Mouse (Mus musculus) forebrain, embryonic 13.5 days (tissue): ENCODE measurements at regions not wholly inside any gene's neighbourhood (a gene's known extent, or its start where the extent isn't known, plus 50 kb on each side); places are given as distances from the start of the nearest gene placed in this dataset.
A peak's percentile ranks its signal among the peaks of the same experiment; 100 is the strongest.
"Not testable (repeated sequence)": the region's sequence is repeated elsewhere in the genome, so short reads cannot be mapped to it uniquely, and the experiment has no call there.

Experiments used
- ATAC-seq: fragments of 200-750 bp; cut with Nextera tagmentation; 2 replicates; pipeline ENCODE4 v1.8.0; 2017
- H3K27ac ChIP-seq: fragments of 300-500 bp; sonication (generic); 2 replicates; pipeline ENCODE4 v1.5.1; 2015; ENCODE audit warnings: inconsistent platforms, mild to moderate bottlenecking, moderate library complexity
- H3K27me3 ChIP-seq: fragments of 300-500 bp; sonication (generic); 2 replicates; pipeline ENCODE4 v1.6.1; 2015; ENCODE audit warnings: mild to moderate bottlenecking, inconsistent platforms
- H3K36me3 ChIP-seq: fragments of 300-500 bp; sonication (generic); 2 replicates; pipeline ENCODE4 v1.6.1; 2015; ENCODE audit warnings: mild to moderate bottlenecking, inconsistent platforms; ENCODE audit not compliant: poor library complexity, severe bottlenecking
- H3K4me1 ChIP-seq: fragments of 300-500 bp; sonication (generic); 2 replicates; pipeline ENCODE4 v1.6.1; 2015; ENCODE audit warnings: inconsistent platforms
- H3K4me2 ChIP-seq: fragments of 300-500 bp; sonication (generic); 2 replicates; pipeline ENCODE4 v1.6.1; 2015; ENCODE audit warnings: inconsistent platforms, mild to moderate bottlenecking, moderate library complexity
- H3K4me3 ChIP-seq: fragments of 300-500 bp; sonication (generic); 2 replicates; pipeline ENCODE4 v1.5.1; 2015; ENCODE audit warnings: mild to moderate bottlenecking, inconsistent platforms
- H3K9ac ChIP-seq: fragments of 300-500 bp; sonication (generic); 2 replicates; pipeline ENCODE4 v1.6.1; 2015; ENCODE audit warnings: mild to moderate bottlenecking, inconsistent platforms
- H3K9me3 ChIP-seq: fragments of 300-500 bp; sonication (generic); replicated peaks from 2 replicates; pipeline ENCODE4 v1.6.1; 2016; ENCODE audit warnings: inconsistent platforms
- WGBS: fragments of 180-500 bp; shearing (Covaris S2); methylation state at CpG from one replicate; pipeline ENCODE4 v1.1.7; 2015; 5-methylcytosine and 5-hydroxymethylcytosine counted together

- no peak overlapping the region for H3K9ac ChIP-seq
- H3K27ac ChIP-seq = no peak overlapping the region
- H3K36me3 ChIP-seq = no peaks in the 10 kb centered on the region
- H3K27me3 ChIP-seq = peaks cover 12% of the 10 kb centered on the region; the same call in 1 of the 2 replicates
- no peak for ATAC-seq
- H3K4me3 ChIP-seq = no peak overlapping the region
- H3K4me1 ChIP-seq = no peaks in the 10 kb centered on the region
- H3K9me3 ChIP-seq = no peaks in the 10 kb centered on the region
- WGBS = 73% methylated on average over 2 of the region's 2 CpGs
- no peak overlapping the region for H3K4me2 ChIP-seq
These were observed 88.3 kb upstream of the Tmem28 start for GRCm38 (mm10) chrX:99732526-99732925.

GRCm38 (mm10) chrX:99725101-99725500, 95.7 kb upstream of the Tmem28 start:
- Histone ChIP-seq H3K27me3 (peaks cover 7% of the 10 kb centered on the region; the same call in 1 of the 2 replicates), H3K9me3 (no peaks in the 10 kb centered on the region), H3K27ac (no peak overlapping the region), H3K4me1 (no peaks in the 10 kb centered on the region), H3K36me3 (no peaks in the 10 kb centered on the region), H3K4me2 (no peak overlapping the region), H3K9ac (no peak overlapping the region), H3K4me3 (no peak overlapping the region)
- ATAC-seq = no peak
- 6% methylated on average over 1 of the region's 1 CpGs for WGBS

- H3K4me1 ChIP-seq = no peaks in the 10 kb centered on the region
- no peak for ATAC-seq
- H3K4me3 ChIP-seq = no peak overlapping the region
- no peak overlapping the region for H3K9ac ChIP-seq
- WGBS = 76% methylated on average over 4 of the region's 4 CpGs
- H3K36me3 ChIP-seq = no peaks in the 10 kb centered on the region
- H3K27me3 ChIP-seq = peaks cover 4% of the 10 kb centered on the region; the same call in 1 of the 2 replicates
- H3K4me2 ChIP-seq = no peak overlapping the region
- H3K9me3 ChIP-seq = no peaks in the 10 kb centered on the region
- H3K27ac ChIP-seq = no peak overlapping the region
These were observed 125.5 kb upstream of the Tmem28 start for GRCm38 (mm10) chrX:99695366-99695765.

GRCm38 (mm10) chrX:99690971-99691370, 129.8 kb upstream of the Tmem28 start:
- Histone ChIP-seq H3K4me2 (no peak overlapping the region), H3K4me3 (no peak overlapping the region), H3K4me1 (no peaks in the 10 kb centered on the region), H3K36me3 (no peaks in the 10 kb centered on the region), H3K9ac (no peak overlapping the region), H3K27me3 (peaks cover 8% of the 10 kb centered on the region; the same call in 1 of the 2 replicates), H3K27ac (no peak overlapping the region), H3K9me3 (no peaks in the 10 kb centered on the region)
- 63% methylated on average over 4 of the region's 4 CpGs for WGBS
- ATAC-seq = no peak

- no peaks in the 10 kb centered on the region for H3K9me3 ChIP-seq
- ATAC-seq = no peak
- no peak overlapping the region for H3K27ac ChIP-seq
- WGBS = 81% methylated on average over 4 of the region's 4 CpGs
- no peaks in the 10 kb centered on the region for H3K36me3 ChIP-seq
- no peak overlapping the region for H3K4me3 ChIP-seq
- H3K4me2 ChIP-seq = no peak overlapping the region
- H3K4me1 ChIP-seq = no peaks in the 10 kb centered on the region
- no peak overlapping the region for H3K9ac ChIP-seq
- H3K27me3 ChIP-seq = peaks cover 8% of the 10 kb centered on the region; the same call in 1 of the 2 replicates
These were observed 131.1 kb upstream of the Tmem28 start for GRCm38 (mm10) chrX:99689761-99690160.

GRCm38 (mm10) chrX:99682491-99682890, 138.3 kb upstream of the Tmem28 start:
- H3K36me3 ChIP-seq, H3K4me2 ChIP-seq, H3K27me3 ChIP-seq, H3K9ac ChIP-seq, H3K9me3 ChIP-seq, H3K4me3 ChIP-seq, H3K27ac ChIP-seq, ATAC-seq, H3K4me1 ChIP-seq: not testable (repeated sequence)

GRCm38 (mm10) chrX:99667596-99667995, 153.2 kb upstream of the Tmem28 start:
- no peaks in the 10 kb centered on the region for H3K4me1 ChIP-seq
- H3K4me3 ChIP-seq = no peak overlapping the region
- H3K27me3 ChIP-seq = peaks cover 16% of the 10 kb centered on the region
- H3K36me3 ChIP-seq = no peaks in the 10 kb centered on the region
- no peaks in the 10 kb centered on the region for H3K9me3 ChIP-seq
- H3K27ac ChIP-seq = no peak overlapping the region
- H3K4me2 ChIP-seq = no peak overlapping the region
- WGBS = 74% methylated on average over 2 of the region's 2 CpGs
- no peak for ATAC-seq
- no peak overlapping the region for H3K9ac ChIP-seq

GRCm38 (mm10) chrX:99662566-99662965, 158.3 kb upstream of the Tmem28 start:
- Histone ChIP-seq H3K9me3 (no peaks in the 10 kb centered on the region), H3K4me3 (no peak overlapping the region), H3K9ac (no peak overlapping the region), H3K27ac (no peak overlapping the region), H3K4me2 (no peak overlapping the region), H3K4me1 (no peaks in the 10 kb centered on the region), H3K27me3 (peaks cover 34% of the 10 kb centered on the region), H3K36me3 (no peaks in the 10 kb centered on the region)
- ATAC-seq = no peak
- 79% methylated on average over 3 of the region's 3 CpGs for WGBS

GRCm38 (mm10) chrX:99659496-99660140, 161.2 kb upstream of the Tmem28 start:
- 51% methylated on average over 8 of the region's 8 CpGs for WGBS
- Histone ChIP-seq H3K4me2 (no peak overlapping the region), H3K36me3 (no peaks in the 10 kb centered on the region), H3K4me3 (no peak overlapping the region), H3K9ac (no peak overlapping the region), H3K27ac (no peak overlapping the region), H3K27me3 (peaks cover 29% of the 10 kb centered on the region; the same call in 1 of the 2 replicates), H3K9me3 (no peaks in the 10 kb centered on the region), H3K4me1 (no peaks in the 10 kb centered on the region)
- no peak for ATAC-seq

GRCm38 (mm10) chrX:99657790-99658451, 162.9 kb upstream of the Tmem28 start:
- H3K27me3 ChIP-seq = peaks cover 24% of the 10 kb centered on the region; the same call in 1 of the 2 replicates
- H3K9ac ChIP-seq = no peak overlapping the region
- no peak overlapping the region for H3K4me3 ChIP-seq
- peak; percentile 86 for ATAC-seq
- no peak overlapping the region for H3K4me2 ChIP-seq
- no peaks in the 10 kb centered on the region for H3K9me3 ChIP-seq
- H3K27ac ChIP-seq = no peak overlapping the region
- 25% methylated on average over 8 of the region's 8 CpGs for WGBS
- no peaks in the 10 kb centered on the region for H3K36me3 ChIP-seq
- no peaks in the 10 kb centered on the region for H3K4me1 ChIP-seq

- 37% methylated on average over 6 of the region's 6 CpGs for WGBS
- Histone ChIP-seq H3K27me3 (peaks cover 18% of the 10 kb centered on the region; the same call in 1 of the 2 replicates), H3K36me3 (no peaks in the 10 kb centered on the region), H3K4me2 (no peak overlapping the region), H3K27ac (no peak overlapping the region), H3K9ac (no peak overlapping the region), H3K4me3 (no peak overlapping the region), H3K9me3 (no peaks in the 10 kb centered on the region), H3K4me1 (no peaks in the 10 kb centered on the region)
- ATAC-seq = 0 out of 2 replicates have a peak, but pooled peaks have one; percentile 36
These were observed 163.8 kb upstream of the Tmem28 start for GRCm38 (mm10) chrX:99656988-99657387.

GRCm38 (mm10) chrX:99632211-99632775, 161.2 kb upstream of the Pja1 start:
- no peak for ATAC-seq
- Histone ChIP-seq H3K27me3 (peaks cover 22% of the 10 kb centered on the region; the same call in 1 of the 2 replicates), H3K4me1 (no peaks in the 10 kb centered on the region), H3K27ac (no peak overlapping the region), H3K9ac (no peak overlapping the region), H3K36me3 (no peaks in the 10 kb centered on the region), H3K4me3 (no peak overlapping the region), H3K9me3 (no peaks in the 10 kb centered on the region), H3K4me2 (no peak overlapping the region)
- WGBS = 50% methylated on average over 2 of the region's 2 CpGs
